Mouse (Mus musculus): ENCODE results near the gene P2rx4.

Gene P2rx4

DNA sequence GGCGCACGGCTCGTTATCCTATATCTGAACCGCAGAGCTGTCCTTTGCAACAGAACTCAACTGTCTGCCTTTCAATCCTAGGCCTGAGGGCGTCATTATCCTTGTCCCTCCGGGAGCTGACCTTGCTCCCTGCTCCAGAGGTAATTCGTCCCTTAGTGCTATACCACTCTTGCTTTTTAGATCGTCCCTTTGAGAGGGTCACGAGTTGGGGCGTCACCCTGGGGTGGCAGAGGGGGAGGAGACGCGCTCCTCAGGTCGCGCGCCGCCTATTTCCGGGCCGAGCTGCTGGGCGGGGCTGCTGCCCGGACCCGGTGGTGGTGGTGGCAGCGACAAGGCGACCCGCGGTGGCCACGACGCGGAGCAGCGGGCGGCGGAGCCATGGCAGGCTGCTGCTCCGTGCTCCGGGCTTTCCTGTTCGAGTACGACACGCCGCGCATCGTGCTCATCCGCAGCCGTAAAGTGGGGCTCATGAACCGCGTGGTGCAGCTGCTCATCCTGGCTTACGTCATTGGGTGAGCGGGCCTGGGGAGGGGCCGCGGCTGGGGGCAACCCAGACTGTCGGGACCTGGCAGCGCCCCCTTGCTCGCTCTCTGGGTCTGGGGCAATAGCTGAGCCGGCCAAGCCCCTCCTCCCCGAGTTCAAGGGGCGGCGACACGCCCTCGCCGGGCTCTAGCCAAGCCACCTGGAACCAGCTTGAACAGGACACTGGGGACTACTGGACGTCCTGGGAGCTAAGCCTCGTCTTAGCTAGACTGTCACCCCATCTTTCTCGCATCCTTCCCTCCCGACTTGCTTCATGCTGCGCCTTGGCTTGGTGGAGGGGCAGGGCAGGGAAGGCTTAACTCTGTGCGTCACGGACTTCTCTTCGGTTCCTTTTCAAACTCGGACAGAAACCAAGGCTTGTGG lies at the start of gene P2rx4:
P2rx4 (plus strand) TSS at position 269 of the 906 bp plus-strand sequence.
- peak; percentile 88 for DNase-seq

DNA sequence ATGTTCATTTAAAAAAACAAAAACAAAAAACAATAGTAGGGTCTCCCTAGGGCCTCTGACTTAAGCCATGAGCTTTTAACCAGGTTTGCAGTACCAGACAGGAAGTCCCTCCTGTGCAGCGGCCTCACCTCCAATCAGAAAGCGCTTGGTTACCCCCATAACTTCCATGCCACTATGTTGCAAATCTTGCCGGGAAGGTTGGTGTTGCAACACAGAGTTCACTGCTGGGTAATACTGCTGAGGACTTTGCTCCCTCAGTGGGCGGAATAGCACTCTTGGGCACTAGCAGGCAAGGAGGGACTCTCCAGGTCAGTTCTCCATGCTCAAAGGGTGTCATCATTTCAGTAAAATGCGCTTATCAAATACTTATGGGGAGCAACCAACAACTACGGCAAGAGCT lies 44.8 kb upstream of the P2rx4 start:
- no peak for DNase-seq

DNA sequence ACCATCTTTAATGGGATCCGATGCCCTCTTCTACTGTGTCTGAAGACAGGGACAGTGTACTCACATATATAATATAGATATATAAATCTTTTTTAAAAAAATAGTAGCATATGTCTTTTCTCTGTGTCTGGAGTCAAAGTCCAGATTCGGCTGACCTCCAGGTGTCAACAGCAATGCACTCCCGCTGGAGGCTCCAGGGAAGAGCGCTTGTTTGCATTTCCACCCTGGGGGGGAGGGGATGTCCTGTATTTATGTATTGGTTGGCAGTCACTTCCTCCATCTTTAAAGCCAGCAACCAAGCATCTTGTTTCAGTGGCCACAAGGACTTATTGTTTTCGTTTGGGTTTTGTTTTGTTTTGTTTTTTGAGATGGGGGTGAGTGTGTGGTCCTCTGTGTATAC lies 42.3 kb upstream of the P2rx4 start:
- DNase-seq = no peak

- no peak for DNase-seq
Measured at GRCm38 (mm10) chr5:122668981-122669897, 38.1 kb upstream of the P2rx4 start.

DNA sequence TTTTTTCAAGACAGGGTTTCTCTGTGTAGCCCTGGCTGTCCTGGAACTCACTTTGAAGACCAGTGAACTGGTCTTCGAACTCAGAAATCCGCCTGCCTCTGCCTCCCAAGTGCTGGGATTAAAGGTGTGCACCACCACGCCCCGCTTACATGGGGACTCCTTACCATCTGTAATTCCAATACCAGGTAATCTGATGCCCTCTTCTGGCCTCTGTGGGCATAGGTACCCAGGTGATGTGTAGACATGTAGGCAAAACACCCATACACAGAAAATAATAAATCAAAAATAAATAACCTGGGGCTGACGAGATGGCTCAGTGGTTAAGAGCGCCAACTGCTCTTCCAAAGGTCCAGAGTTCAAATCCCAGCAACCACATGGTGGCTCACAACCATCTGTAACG lies 35.7 kb upstream of the P2rx4 start:
- peak; percentile 69 for DNase-seq

DNA sequence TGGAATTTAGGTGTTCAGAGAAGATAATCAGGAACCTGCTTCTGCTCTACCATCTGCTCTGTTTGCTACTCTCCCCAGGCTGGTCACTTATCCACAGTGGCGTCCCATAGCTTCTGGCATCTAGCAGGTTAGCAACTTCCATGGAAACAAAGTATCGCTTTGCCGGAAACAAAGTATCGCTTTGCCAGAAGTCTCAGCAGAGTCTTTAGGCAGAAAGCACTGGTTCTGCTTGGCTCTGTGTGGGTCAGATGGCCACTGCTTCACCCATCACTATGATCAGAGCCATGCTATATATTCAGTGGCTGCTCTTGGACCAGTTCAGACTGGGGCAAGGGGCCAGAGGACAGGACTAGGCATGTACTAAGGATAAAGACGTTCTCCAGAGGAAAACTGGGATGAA lies 35.0 kb upstream of the P2rx4 start:
- DNase-seq = no peak

GRCm38 (mm10) chr5:122676002-122676401 lies 31.3 kb upstream of the P2rx4 start:
- no peak for DNase-seq

DNA sequence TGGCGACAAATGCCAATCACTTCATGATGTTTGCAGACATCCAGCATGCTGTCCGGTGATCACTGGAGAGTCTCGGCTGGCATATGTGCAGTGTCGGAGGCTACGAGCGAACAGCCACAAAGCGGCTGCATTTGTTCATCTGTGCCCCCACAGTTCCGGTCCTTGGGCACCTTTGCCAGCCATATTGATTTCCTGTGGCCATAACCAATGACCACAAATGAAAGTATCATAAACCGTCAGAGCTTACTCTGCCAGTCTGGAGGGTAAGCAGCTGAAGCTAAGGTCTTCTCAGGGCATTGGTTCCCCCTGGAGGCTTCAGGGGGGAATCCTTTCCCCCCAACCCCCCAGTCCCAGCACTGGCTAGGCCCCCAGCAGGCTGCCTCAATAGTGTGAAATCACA lies 29.4 kb upstream of the P2rx4 start:
- no peak for DNase-seq

DNA sequence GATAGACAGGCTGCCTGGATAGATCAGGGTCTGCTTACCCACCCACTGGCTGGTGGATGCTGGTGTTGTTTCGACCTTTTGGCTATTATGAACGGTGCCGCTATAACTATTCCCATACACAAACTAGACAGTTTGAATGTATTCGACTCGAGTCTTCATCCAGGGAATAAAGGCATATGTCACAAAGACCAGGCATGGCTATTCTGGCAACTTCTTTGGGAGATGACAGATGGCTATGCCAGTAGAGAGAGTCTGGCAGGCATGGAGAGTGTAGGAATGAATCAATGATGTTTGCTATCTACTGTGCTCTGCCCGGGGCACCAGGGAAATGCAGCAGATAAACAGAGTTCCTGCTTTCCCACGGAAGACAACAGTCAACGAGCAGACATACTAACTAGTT lies 27.5 kb upstream of the P2rx4 start:
- no peak for DNase-seq

DNA sequence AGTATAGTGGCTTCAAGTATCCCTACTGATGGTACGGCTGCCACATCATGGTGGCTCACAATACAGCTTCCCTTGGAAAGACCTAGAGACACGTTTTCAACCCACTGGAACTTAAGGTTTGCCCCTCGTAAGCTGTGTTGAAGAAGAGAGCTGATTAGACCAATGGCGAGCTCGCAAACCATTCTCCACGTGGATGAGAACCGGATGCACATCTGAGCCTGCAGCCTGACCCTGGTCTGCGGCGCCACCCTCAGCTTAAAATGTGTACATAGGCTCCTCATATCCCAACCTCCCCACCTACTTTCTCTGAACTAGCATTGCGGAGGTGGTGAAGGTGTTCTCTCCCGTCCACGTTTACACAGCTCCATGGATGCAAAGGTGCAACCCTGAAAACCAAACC lies 26.1 kb upstream of the P2rx4 start:
- DNase-seq = no peak

DNA sequence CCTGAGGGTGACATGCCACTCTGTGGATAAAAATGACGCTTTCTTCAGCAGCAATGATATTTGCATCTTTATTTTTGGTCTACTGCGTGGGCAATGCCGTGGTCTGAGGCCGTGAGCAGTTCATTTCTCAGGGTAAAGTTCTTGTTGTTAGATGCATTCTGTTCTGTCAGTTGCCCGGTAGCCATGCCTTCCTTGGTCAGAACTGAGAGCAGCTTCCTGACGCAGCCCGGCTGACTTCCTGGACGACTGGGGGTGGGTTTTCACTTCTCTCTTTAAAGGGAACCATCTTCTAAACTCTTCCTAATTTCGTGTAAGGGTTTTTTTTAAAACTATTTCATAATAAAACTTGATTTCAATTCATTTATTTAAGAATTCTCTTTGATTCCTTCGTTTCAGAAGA lies 23.4 kb upstream of the P2rx4 start:
- no peak for DNase-seq

DNA sequence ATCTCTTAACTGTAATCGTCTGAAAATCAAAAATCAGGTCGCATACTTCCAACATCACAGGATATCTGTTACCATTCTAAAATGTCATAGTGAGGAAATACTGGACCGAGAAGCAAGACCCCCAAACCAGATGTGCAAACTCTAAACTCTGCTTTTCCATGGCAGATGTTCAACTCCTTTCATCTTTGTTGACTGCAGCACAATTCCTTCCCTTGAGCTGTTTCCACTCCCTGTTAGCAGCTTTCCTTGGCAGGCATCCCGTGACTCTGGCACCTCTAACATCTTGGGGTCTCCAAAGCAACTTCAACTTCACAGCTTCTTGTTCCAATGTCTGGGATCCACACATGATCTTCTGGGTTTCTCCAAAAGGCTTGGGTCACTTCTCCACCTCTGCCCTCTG lies 20.0 kb upstream of the P2rx4 start:
- DNase-seq = no peak

DNA sequence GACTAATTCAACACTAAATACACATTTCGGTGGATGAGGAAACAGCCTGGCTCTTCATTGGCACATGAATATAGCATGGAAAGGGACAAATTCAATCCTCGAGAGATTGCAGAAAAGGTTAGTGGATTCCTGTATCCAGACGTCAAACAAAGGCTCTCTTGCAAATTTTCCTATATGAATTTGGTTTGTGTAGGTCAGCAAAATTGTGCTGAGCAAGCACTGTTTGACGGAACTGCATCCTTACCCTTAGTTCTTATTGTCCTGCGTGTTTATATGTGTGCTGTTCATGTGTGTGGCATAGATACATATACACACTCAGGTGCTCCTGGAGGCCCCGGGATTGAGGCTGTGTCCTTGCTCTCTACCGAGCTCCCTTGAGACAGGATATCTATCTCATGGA lies 18.2 kb upstream of the P2rx4 start:
- no peak for DNase-seq

DNA sequence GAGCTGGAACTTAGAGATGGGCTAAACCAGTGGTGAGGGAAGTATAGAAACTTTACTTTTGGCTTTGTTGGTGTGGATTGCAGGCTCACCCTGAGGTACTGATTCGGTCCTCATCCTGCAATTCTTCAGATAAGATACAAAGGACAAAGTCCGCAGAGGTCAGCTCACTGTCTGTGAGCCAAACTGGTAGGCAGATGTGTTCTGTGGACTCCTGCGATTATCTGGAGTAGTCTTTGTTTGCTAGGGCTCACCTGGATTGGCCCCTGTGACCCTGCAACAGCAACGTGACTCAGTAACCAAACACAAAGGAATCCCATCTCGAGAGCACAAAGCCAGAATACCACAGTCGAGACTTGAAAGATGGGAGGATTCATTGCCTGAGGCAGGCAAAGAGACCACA lies 16.9 kb upstream of the P2rx4 start:
- no peak for DNase-seq

DNA sequence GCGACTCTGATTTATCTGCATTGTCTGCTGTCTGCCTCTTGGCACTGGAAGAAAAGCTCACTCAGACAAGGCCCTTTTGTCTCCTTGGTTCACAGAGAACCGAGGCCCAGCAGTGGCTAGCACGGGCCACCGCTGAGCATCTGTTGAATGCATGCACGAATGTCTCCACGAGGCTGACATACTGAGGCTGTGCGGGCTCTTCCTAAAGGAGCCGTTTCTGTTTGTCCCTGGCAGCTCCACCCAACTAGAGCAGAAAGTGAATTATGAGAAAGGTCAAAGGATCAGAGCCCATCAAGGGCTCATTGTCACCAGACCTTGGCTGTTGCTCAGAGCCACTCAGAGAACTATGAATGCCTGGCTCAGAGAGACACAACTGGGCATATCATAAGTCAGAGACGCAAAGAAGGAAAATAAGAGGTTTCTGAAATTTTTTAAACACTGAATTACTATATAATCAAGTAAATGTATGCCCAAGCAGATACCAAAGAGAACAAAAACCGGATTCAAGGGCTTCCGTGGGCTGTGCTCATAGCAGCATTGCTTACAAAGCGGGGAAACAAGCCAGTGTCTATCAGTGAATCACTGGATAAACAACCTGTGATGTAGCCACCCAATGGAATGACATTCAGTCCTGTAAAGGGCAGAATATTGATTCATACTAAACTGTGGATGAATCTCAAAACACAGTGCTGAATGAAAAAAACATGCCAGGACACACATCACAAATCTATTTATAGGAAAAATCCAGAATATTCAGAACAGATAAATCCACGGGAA lies 13.7 kb upstream of the P2rx4 start:
- no peak for DNase-seq

DNA sequence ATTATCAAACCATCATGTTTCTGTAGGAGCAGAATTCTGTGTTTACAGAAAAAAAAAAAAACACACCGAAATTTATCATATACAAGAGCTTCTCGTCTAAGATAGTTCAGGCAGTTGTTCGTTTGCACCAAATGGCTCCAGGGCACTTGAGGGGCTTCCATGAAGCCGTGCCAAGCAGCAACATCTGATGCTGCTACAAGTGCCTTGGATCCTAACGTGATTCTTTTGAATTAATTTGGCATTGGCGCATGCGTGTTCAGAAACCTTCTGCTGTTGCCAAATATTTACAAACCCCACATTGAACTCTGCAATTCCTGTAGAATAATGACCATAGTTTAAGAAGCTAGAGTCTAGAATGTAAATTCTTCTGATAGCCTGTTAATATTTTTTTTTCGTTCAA lies 11.8 kb upstream of the P2rx4 start:
- no peak for DNase-seq

GRCm38 (mm10) chr5:122698041-122698700 lies 9.2 kb upstream of the P2rx4 start:
- peak; percentile 42 for DNase-seq

- no peak for DNase-seq
Measured at GRCm38 (mm10) chr5:122698701-122699060, 8.7 kb upstream of the P2rx4 start.

- no peak for DNase-seq
Measured at GRCm38 (mm10) chr5:122700109-122700836, 7.1 kb upstream of the P2rx4 start.

GRCm38 (mm10) chr5:122700837-122701212 lies 6.5 kb upstream of the P2rx4 start:
- no peak for DNase-seq

DNA sequence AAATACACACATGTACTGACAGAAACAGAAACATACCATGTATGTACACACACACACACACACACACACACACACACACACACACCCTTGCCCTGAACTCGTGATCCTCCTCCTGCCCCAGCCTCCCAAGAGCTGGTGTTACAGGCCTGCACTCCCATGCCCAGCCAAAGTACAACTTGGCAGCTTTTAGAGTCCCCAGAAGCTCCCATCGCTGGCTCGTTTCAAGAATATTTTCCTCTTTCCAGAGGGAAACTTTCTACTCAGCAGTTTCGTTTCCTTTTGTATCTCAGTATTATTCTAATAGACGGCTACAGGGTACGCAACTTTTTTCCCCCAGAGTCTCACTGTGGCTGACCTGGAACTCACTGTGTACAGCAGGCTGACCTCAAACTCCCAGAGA lies 5.2 kb upstream of the P2rx4 start:
- DNase-seq = no peak

GRCm38 (mm10) chr5:122703574-122703973 lies 3.8 kb upstream of the P2rx4 start:
- DNase-seq = no peak
